Mouse (Mus musculus): ENCODE measurements around the gene Ptprb.

The Ptprb gene

GRCm38 (mm10) chr10:116275280-116275679, at the start of gene Ptprb:
Ptprb (plus strand) TSS chr10:116275523.
- no peak for DNase-seq (ENCODE audit: low spot score in 2 of 2)

GRCm38 (mm10) chr10:116235299-116235698, 40.0 kb upstream of the Ptprb start:
- no peak for DNase-seq (ENCODE audit: low spot score in 2 of 2)

GRCm38 (mm10) chr10:116242200-116242599, 33.1 kb upstream of the Ptprb start:
- DNase-seq (ENCODE audit: low spot score in 2 of 2), result no peak

GRCm38 (mm10) chr10:116243373-116243772, 31.9 kb upstream of the Ptprb start:
- no peak for DNase-seq (ENCODE audit: low spot score in 2 of 2)

GRCm38 (mm10) chr10:116245632-116246031, 29.7 kb upstream of the Ptprb start:
- DNase-seq (ENCODE audit: low spot score in 2 of 2), result no peak

GRCm38 (mm10) chr10:116252668-116253067, 22.7 kb upstream of the Ptprb start:
- no peak for DNase-seq (ENCODE audit: low spot score in 2 of 2)

GRCm38 (mm10) chr10:116253972-116254371, 21.4 kb upstream of the Ptprb start:
- DNase-seq (ENCODE audit: low spot score in 2 of 2), result no peak

- DNase-seq (ENCODE audit: low spot score in 2 of 2), result no peak
Observed at GRCm38 (mm10) chr10:116259298-116259697, 16.0 kb upstream of the Ptprb start.

- DNase-seq (ENCODE audit: low spot score in 2 of 2), result peak; percentile 49 to 58
Observed at GRCm38 (mm10) chr10:116260658-116261433, 14.5 kb upstream of the Ptprb start.

- peak in 1 of 2 experiments; percentile 11 for DNase-seq (ENCODE audit: low spot score in 2 of 2)
Observed at GRCm38 (mm10) chr10:116261559-116261958, 13.8 kb upstream of the Ptprb start.

- no peak for DNase-seq (ENCODE audit: low spot score in 2 of 2)
Observed at GRCm38 (mm10) chr10:116264521-116264920, 10.8 kb upstream of the Ptprb start.

- no peak for DNase-seq (ENCODE audit: low spot score in 2 of 2)
Observed at GRCm38 (mm10) chr10:116266561-116267433, 8.5 kb upstream of the Ptprb start.

- no peak for DNase-seq (ENCODE audit: low spot score in 2 of 2)
Observed at GRCm38 (mm10) chr10:116267434-116267822, 7.9 kb upstream of the Ptprb start.

GRCm38 (mm10) chr10:116268343-116268742, 7.0 kb upstream of the Ptprb start:
- DNase-seq (ENCODE audit: low spot score in 2 of 2), result no peak

GRCm38 (mm10) chr10:116270646-116271469, 4.5 kb upstream of the Ptprb start:
- no peak for DNase-seq (ENCODE audit: low spot score in 2 of 2)

- no peak for DNase-seq (ENCODE audit: low spot score in 2 of 2)
Observed at GRCm38 (mm10) chr10:116271470-116271915, 3.8 kb upstream of the Ptprb start.

GRCm38 (mm10) chr10:116272156-116272555, 3.2 kb upstream of the Ptprb start:
- DNase-seq (ENCODE audit: low spot score in 2 of 2), result no peak

GRCm38 (mm10) chr10:116286697-116287344, 11.5 kb downstream of the Ptprb start:
- no peak for DNase-seq (ENCODE audit: low spot score in 2 of 2)

- DNase-seq (ENCODE audit: low spot score in 2 of 2), result no peak
Observed at GRCm38 (mm10) chr10:116288130-116288529, 12.8 kb downstream of the Ptprb start.

- DNase-seq (ENCODE audit: low spot score in 2 of 2), result no peak
Observed at GRCm38 (mm10) chr10:116290483-116290882, 15.2 kb downstream of the Ptprb start.

- peak; percentile 52 to 64 for DNase-seq (ENCODE audit: low spot score in 2 of 2)
Observed at GRCm38 (mm10) chr10:116291153-116291755, 15.9 kb downstream of the Ptprb start.

Measured in right cerebral cortex, adult 2 months (tissue).